Comparison of ENCODE assay signal across 32 mouse cellular contexts in the genomic region with DNA sequence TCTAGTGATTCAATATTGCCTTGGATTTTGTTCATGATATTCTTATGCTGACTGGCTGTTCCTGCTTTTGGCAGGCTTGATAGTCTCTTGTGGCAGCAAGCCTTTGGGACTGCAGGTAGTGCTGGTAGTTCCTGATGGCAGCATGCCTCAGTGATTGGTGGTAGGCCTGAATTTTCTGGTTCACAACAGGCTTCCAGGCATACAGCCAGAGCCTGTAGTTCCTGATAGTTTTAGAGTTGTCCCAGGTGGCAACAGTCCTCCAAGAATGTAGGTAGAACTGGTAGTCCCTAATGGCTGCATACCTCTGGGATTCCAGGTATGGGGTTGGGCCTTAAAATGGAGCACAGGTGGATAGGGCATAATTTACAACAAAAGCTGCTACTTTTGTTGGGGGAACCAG.
DNase-seq lines count a peak whose midpoint lies in the region; ATAC-seq lines count a peak whose summit lies in the region.
"Had no signal": no experiment of that assay in that cellular context is flagged by ENCODE, and none has a peak within 500 bp of the region (broad histone marks: within the 10 kb centered on the region; RNA-seq: fewer than 3 reads in every experiment).

No protein-coding gene starts in this region.

- no peak for ATAC-seq in neural tube, embryonic 15.5 days (ENCODE audit: low FRiP score)
- ATAC-seq: liver, embryonic 12.5 days; lung, postnatal 0 days had no signal

- H3K4me2 ChIP-seq in neural tube, embryonic 15.5 days = no peak overlapping the region
- H3K4me2 ChIP-seq: forebrain, embryonic 12.5 days; heart, embryonic 13.5 days; hindbrain, embryonic 14.5 days; kidney, embryonic 15.5 days; liver, embryonic 12.5 days; midbrain, embryonic 12.5 days had no signal

- H3K9ac ChIP-seq in neural tube, embryonic 15.5 days (replicated peaks) = no peak overlapping the region
- H3K9ac ChIP-seq: forebrain, embryonic 12.5 days; heart, embryonic 13.5 days; hindbrain, embryonic 14.5 days; kidney, embryonic 15.5 days; liver, embryonic 12.5 days; midbrain, embryonic 12.5 days had no signal

- peak; percentile 2 for DNase-seq in left cerebral cortex, postnatal 4 days
- DNase-seq in left cerebral cortex, postnatal 36 days (ENCODE audit: low spot score in 2 of 2) = no peak
- DNase-seq in cerebellum, adult 9-10 months = peak; percentile 31
- DNase-seq in cerebellum, postnatal 36 days = peak; percentile 66 to 74
- DNase-seq in heart, adult 11 months = no peak
- DNase-seq in kidney, adult 9 months = no peak
- DNase-seq: adrenal gland, postnatal 10 days; gastrocnemius, postnatal 25 days; heart, adult 2 months; heart, postnatal 10 days; kidney, adult 11 months; kidney, postnatal 25 days; lung, adult 18-20 months; lung, postnatal 4 days; retina, postnatal 1 day; right cerebral cortex, postnatal 14 days; thymus, adult 18-20 months; thymus, postnatal 25 days had no signal

- no peak overlapping the region for H3K4me3 ChIP-seq in neural tube, embryonic 15.5 days (replicated peaks)
- H3K4me3 ChIP-seq: erythroblast, embryonic 14.5 days; forebrain, embryonic 12.5 days; heart, adult 2 months; heart, embryonic 13.5 days; kidney, embryonic 15.5 days; layer of hippocampus, adult 2 months; left cerebral cortex, adult 2 months; liver, embryonic 12.5 days; megakaryocyte, embryonic 14.5 days; midbrain, embryonic 12.5 days had no signal

- H3K4me1 ChIP-seq in neural tube, embryonic 15.5 days = no peaks in the 10 kb centered on the region
- H3K4me1 ChIP-seq: forebrain, embryonic 12.5 days; heart, embryonic 13.5 days; kidney, embryonic 15.5 days; liver, embryonic 12.5 days; megakaryocyte, embryonic 14.5 days; midbrain, embryonic 12.5 days had no signal

- H3K27ac ChIP-seq in neural tube, embryonic 15.5 days (replicated peaks) = no peak overlapping the region
- H3K27ac ChIP-seq: forebrain, embryonic 12.5 days; heart, adult 2 months; heart, embryonic 13.5 days; hindbrain, embryonic 14.5 days; kidney, embryonic 15.5 days; layer of hippocampus, adult 2 months; left cerebral cortex, adult 2 months; liver, embryonic 12.5 days; midbrain, embryonic 12.5 days; stomach, postnatal 0 days had no signal

- intact Hi-C loops in left cerebral cortex, postnatal 4 days (cut with DNase I) = no loop called here
- intact Hi-C loops in left cerebral cortex, postnatal 36 days (cut with DNase I) = no loop called here

- no peaks in the 10 kb centered on the region for H3K27me3 ChIP-seq in neural tube, embryonic 15.5 days (replicated peaks)
- H3K27me3 ChIP-seq: forebrain, embryonic 12.5 days; heart, embryonic 13.5 days; kidney, embryonic 15.5 days; liver, embryonic 12.5 days; megakaryocyte, embryonic 14.5 days; midbrain, embryonic 12.5 days had no signal

- no peaks in the 10 kb centered on the region for H3K9me3 ChIP-seq in neural tube, embryonic 15.5 days (replicated peaks)
- H3K9me3 ChIP-seq: forebrain, embryonic 12.5 days; heart, embryonic 13.5 days; kidney, embryonic 15.5 days; liver, embryonic 12.5 days; midbrain, embryonic 12.5 days had no signal

- no peaks in the 10 kb centered on the region for H3K36me3 ChIP-seq in neural tube, embryonic 15.5 days
- H3K36me3 ChIP-seq: forebrain, embryonic 12.5 days; G1E; heart, embryonic 13.5 days; kidney, embryonic 15.5 days; liver, embryonic 12.5 days; midbrain, embryonic 12.5 days had no signal

Comparison
In these comparisons a context has a peak if more than half of its experiments do, and no peak if none do; other contexts are left out.
1. DNase-seq: peak in left cerebral cortex, postnatal 4 days (single experiment), cerebellum, adult 9-10 months (single experiment) and cerebellum, postnatal 36 days (2 of 2); none in left cerebral cortex, postnatal 36 days (0 of 2), heart, adult 11 months (single experiment) and kidney, adult 9 months (single experiment).